Mouse (Mus musculus): ENCODE measurements around the gene Vmn1r52.
"Not testable (repeated sequence)": the region's sequence is repeated elsewhere in the genome, so short reads cannot be mapped to it uniquely, and the experiment has no call there.

Gene Vmn1r52

DNA sequence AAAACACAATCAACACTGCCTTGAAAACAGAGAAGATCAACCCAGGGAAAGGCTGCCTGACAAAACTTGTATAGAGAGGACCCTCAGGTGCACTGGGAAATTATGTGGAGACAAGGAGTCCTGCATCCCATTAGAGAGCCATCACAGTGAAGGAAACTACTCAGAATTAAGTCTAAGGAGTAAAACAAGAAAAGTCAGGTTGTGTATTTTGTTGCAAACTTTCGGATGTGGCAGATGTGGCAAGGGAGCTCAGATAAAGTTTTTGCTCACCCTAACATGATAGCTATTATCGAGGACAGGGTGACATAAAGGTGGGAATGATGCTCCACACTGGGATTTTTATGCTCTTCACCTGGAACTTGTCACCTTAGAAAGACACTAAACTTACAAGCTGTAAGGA is at the start of gene Vmn1r52:
TSS of gene Vmn1r52 (plus strand) at position 301 of the 400 bp plus-strand sequence.
- no peak for DNase-seq (ENCODE audit: low read depth, low spot score)

- DNase-seq (ENCODE audit: low read depth, low spot score): no peak
These were observed 14.5 kb upstream of the Vmn1r52 start for GRCm38 (mm10) chr6:90160139-90160538.

GRCm38 (mm10) chr6:90202493-90202892 is 27.9 kb downstream of the Vmn1r52 start, which contains the start of gene V1ra8:
Gene V1ra8 (plus strand): TSS chr6:90202793.
- not testable (repeated sequence) for DNase-seq (ENCODE audit: low read depth, low spot score)

DNA sequence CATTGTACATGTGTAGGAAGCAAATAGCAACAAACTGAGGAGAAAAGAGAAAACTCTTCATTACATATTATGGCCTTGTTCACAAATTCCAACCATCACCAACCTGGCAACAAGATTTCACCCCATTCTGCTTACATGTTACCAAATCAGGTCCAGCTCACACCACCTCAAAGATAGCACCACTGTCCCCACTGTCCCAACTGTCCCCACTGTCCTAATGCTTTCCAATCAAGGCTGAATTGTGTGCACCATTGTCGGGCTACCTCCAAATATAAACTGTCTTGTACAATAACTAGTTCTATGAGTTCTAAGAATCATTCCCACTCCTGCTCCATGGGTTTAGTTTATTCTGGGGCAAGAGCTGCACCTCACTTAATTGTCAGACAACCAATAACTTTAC is 49.7 kb downstream of the Vmn1r52 start, which contains the start of gene Vmn1r53:
TSS of gene Vmn1r53 (minus strand) at position 101 of the 400 bp plus-strand sequence.
- no peak for DNase-seq (ENCODE audit: low read depth, low spot score)
